Mouse (Mus musculus): ENCODE measurements around the gene Hipk3.

GRCm38 (mm10) chr2:104532548-104532947 is 38.3 kb upstream of the Hipk3 start:
- TF ChIP-seq POLR2A (IDR thresholded peaks at IDR 0.05; ENCODE audit: borderline replicate concordance, extremely low read depth, insufficient read depth, insufficient read length, poor library complexity, severe bottlenecking) (no peak), CTCF (IDR thresholded peaks at IDR 0.05; ENCODE audit: borderline replicate concordance, extremely low read depth, insufficient read depth, insufficient read length) (no peak)

Data from brain, embryonic 14.5 days (tissue).